Mouse (Mus musculus) midbrain, embryonic 10.5 days (tissue): ENCODE data around the gene Thsd4. TPM values are rescaled to one million over a fixed set of nuclear protein-coding genes. Genes with fewer than 3 reads are reported as not detected.

Experiments
- DNase-seq: peaks from one replicate; pipeline ENCODE4 v3.0.0-alpha.2; 2017; ENCODE audit warnings: low spot score
- H3K27ac ChIP-seq: fragments of 300-500 bp; sonication (generic); replicated peaks from 2 replicates; pipeline ENCODE4 v1.5.1; 2016; ENCODE audit warnings: mild to moderate bottlenecking
- H3K27me3 ChIP-seq: fragments of 300-500 bp; sonication (generic); 2 replicates; pipeline ENCODE4 v1.6.1; 2016; ENCODE audit warnings: low read depth, mild to moderate bottlenecking; ENCODE audit not compliant: poor library complexity, severe bottlenecking
- H3K36me3 ChIP-seq: fragments of 300-500 bp; sonication (generic); 2 replicates; pipeline ENCODE4 v1.6.1; 2016; ENCODE audit warnings: mild to moderate bottlenecking, moderate library complexity
- H3K4me1 ChIP-seq: fragments of 300-500 bp; sonication (generic); 2 replicates; pipeline ENCODE4 v1.6.1; 2016
- H3K4me3 ChIP-seq: fragments of 300-500 bp; sonication (generic); 2 replicates; pipeline ENCODE4 v1.5.1; 2016; ENCODE audit warnings: mild to moderate bottlenecking, moderate library complexity
- H3K9me3 ChIP-seq: fragments of 300-500 bp; sonication (generic); replicated peaks from 2 replicates; pipeline ENCODE4 v1.6.1; 2016; ENCODE audit warnings: mild to moderate bottlenecking
- WGBS: fragments of 180-500 bp; shearing (Covaris S2); methylation state at CpG from one replicate; pipeline ENCODE4 v1.1.7; 2016; 5-methylcytosine and 5-hydroxymethylcytosine counted together
- polyA plus RNA-seq: library from polyadenylated mRNA; unstranded; fragments of >200 nt; fragmentation: Nextera tagmentation; extraction: Ambion mirVana; gene quantifications from 2 replicates; pipeline ENCODE4 v1.2.1, GENCODE M21; 2016

The Thsd4 gene
- polyA plus RNA-seq, 1 experiment from 2014 or later: 4.1 TPM

DNA sequence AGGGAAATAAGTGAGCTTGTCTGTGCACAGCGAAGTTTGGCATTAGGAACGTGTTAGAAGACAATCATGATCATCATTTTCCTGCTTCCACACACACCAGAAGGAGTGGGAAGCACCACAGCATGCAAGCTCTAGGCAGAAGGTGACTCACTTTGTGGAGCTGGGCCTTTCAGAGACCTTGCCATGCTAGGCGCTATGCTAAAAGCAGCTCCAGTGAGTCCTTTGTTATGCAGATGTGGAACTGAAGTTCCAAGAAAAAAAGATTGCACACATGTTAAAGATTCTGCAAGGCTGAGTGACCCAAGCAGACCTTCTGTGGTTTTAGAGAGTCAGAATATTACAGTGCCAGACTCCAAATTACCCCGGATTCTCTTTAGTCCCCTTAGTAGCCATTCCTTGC lies 91.8 kb downstream of the Thsd4 start:
- Histone ChIP-seq H3K4me1 (peaks cover 20% of the 10 kb centered on the region), H3K9me3 (no peaks in the 10 kb centered on the region), H3K36me3 (0 out of 2 replicates have a peak, but pooled peaks cover 4% of the 10 kb centered on the region), H3K27ac (peak overlapping the region; percentile 77), H3K4me3 (no peak overlapping the region), H3K27me3 (no peaks in the 10 kb centered on the region)
- WGBS: 68% methylated on average over 4 of the region's 4 CpGs
- DNase-seq: no peak

DNA sequence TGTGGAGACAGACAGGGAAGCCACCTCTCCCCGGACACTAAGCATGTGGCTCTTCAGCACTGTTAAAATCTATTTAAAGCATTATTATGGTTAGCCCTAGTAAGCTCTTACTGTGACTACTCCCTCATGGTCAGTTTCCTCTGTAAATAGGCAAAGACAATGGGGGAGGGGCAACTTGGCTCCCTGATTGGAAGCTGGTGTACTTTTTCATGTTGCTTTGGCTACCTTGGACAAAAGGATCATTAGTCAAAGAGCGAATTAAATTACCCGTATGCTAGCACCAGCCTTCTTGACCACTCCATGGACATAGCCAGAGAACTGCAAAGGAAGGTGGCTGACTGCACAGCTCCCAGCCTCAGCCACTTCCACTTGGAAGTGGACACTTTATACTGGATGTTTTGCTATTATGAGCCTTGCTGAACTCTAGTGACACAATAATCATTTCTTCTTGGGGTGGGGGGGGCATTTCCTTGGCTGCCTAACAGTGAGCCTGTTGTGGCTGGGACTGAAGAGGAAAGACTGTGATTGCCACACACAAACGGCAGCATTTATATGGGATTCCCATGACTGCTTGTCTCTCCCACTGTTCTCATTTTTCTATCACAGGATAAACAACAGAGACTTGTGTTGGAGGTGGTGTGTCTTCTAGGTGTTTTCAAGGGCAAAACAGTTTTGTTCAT lies 107.6 kb downstream of the Thsd4 start:
- 0 out of 2 replicates have a peak overlapping the region, but pooled peaks have one; percentile 33 for H3K27ac ChIP-seq

DNA sequence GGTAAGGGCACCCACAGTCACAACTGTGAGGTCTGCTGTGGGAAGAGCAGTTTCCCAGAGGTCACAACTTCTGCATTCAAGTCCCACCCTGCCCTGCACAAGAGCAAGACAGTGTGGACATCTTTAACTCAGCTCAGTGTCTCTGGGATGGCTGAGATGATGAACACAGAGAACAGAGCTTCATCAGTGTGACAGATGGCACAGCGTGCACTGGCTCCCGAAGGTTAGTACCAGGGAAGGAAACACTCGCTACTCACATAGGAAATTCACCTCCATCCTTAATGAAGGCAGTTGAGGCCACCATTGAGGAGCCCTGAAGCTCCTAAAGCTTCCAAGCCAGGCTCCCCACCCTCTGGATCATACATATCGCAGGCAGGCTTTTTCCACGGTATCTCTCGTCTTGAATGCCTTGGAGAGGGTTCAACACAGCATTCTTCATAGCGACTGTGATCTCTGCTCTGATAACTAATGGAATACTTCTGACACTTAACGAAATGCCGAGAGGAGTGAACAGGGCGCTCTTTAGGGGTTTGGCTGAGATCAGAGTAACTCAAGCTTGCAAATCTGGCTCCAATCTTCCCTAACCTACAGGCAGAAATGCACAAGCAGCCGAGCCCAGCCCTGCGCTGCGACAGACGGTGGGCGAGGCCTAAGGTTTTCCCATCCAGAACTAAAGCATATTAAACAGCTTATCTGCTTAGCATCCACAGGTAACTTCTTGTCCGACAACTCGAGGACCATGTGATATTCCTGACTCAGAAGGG lies 110.8 kb downstream of the Thsd4 start:
- no peak for DNase-seq
- Histone ChIP-seq H3K4me3 (no peak overlapping the region), H3K27ac (no peak overlapping the region), H3K9me3 (no peaks in the 10 kb centered on the region), H3K27me3 (no peaks in the 10 kb centered on the region), H3K4me1 (peaks cover 40% of the 10 kb centered on the region), H3K36me3 (no peaks in the 10 kb centered on the region)
- WGBS: 84% methylated on average over 17 of the region's 17 CpGs

More for the DNA sequence above, 107.6 kb downstream of the Thsd4 start:
- DNase-seq: no peak
- H3K9me3 ChIP-seq: no peaks in the 10 kb centered on the region
- no peaks in the 10 kb centered on the region for H3K27me3 ChIP-seq
- WGBS: 37% methylated on average over 4 of the region's 4 CpGs
- no peak overlapping the region for H3K4me3 ChIP-seq
- no peaks in the 10 kb centered on the region for H3K36me3 ChIP-seq
- peaks cover 22% of the 10 kb centered on the region for H3K4me1 ChIP-seq

DNA sequence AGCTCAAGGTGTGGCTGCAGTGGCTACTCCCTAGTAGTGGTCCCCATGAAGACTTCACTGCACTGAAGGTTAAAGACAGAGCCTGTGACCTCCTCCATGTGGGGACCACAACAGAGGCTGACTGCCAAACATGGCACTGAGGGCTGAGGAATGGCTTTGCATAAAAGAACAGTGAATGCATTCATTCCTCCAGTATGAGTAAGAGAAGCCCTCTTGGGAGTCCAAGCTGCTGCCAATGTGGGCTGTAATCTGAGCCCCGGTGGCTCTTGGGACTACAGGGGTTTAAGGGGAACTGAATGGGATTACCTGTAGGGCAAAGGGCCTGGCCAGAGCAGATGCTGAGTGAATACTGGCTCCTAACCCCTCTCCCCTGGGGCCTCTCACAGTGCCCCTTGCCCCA lies 114.5 kb downstream of the Thsd4 start:
- Histone ChIP-seq H3K27me3 (no peaks in the 10 kb centered on the region), H3K27ac (peak overlapping the region; percentile 34; the same call in 1 of the 2 replicates), H3K9me3 (no peaks in the 10 kb centered on the region), H3K4me1 (peaks cover 34% of the 10 kb centered on the region), H3K36me3 (no peaks in the 10 kb centered on the region), H3K4me3 (no peak overlapping the region)
- DNase-seq: no peak
- 10% methylated on average over 1 of the region's 1 CpGs for WGBS

DNA sequence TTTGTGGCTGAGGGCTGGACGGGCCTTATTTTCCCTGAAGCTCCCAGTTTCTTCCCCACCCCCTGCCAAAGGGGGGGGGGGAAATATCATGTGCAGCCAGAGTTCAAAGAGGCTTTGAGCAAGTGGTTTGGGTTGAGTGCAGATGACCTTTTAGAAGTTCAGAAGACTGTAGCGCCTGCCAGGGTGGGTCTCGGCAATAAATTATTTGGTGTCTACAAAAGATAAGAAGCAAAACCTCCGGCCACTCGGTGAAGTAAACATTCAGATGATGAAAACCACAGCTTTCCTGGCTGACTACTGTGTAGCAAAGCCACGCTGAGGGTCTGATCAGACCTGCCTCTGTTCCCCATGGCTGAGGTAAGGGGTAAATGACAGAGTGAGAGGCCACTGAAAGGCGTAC lies 116.1 kb downstream of the Thsd4 start:
- H3K27me3 ChIP-seq: no peaks in the 10 kb centered on the region
- no peak overlapping the region for H3K4me3 ChIP-seq
- no peaks in the 10 kb centered on the region for H3K36me3 ChIP-seq
- no peak for DNase-seq
- no peak overlapping the region for H3K27ac ChIP-seq
- WGBS: 79% methylated on average over 7 of the region's 7 CpGs
- H3K4me1 ChIP-seq: peaks cover 28% of the 10 kb centered on the region
- H3K9me3 ChIP-seq: no peaks in the 10 kb centered on the region

DNA sequence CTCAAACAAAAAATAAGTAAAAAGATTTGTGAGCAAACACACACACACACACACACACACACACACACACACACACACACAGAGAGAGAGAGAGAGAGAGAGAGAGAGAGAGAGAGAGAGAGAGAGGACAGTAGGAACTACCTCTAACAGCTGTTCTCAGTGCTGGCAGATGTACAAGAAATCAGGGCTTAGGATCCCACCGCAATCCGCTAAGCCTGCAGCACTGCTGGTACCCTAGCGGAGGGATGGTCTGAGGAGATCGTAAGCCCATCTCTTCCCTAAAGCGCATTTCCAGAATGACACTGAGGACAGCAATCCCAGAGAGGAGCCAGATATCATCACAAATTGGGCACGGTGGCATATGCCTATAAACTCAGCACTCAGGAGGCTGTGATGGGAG lies 119.2 kb downstream of the Thsd4 start:
- no peak overlapping the region for H3K4me3 ChIP-seq
- WGBS: 94% methylated on average over 6 of the region's 6 CpGs
- no peaks in the 10 kb centered on the region for H3K9me3 ChIP-seq
- H3K36me3 ChIP-seq: no peaks in the 10 kb centered on the region
- no peak for DNase-seq
- H3K27me3 ChIP-seq: no peaks in the 10 kb centered on the region
- no peak overlapping the region for H3K27ac ChIP-seq
- H3K4me1 ChIP-seq: peaks cover 22% of the 10 kb centered on the region

DNA sequence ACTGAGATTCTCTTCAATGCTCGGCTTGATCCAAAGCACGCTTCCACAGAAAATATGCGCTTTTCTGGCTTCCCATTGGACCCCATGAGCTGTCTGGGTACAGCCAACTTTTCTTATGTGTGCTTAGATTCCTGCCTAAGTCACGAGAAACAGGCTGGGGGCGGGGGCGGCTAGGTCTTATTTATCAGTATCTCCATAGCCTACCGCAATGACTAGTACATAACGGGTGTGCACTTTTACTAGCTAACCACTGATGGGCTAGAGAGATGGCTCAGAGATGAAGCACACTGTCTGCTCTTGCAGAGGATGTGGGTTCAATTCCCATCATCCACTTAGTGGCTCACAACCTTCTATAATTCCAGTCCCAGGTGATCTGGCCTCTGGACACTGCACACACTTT lies 121.8 kb downstream of the Thsd4 start:
- H3K4me1 ChIP-seq: peaks cover 4% of the 10 kb centered on the region; the same call in 1 of the 2 replicates
- WGBS: 96% methylated on average over 8 of the region's 8 CpGs
- no peak for DNase-seq
- H3K9me3 ChIP-seq: no peaks in the 10 kb centered on the region
- no peaks in the 10 kb centered on the region for H3K36me3 ChIP-seq
- no peak overlapping the region for H3K27ac ChIP-seq
- H3K27me3 ChIP-seq: no peaks in the 10 kb centered on the region
- no peak overlapping the region for H3K4me3 ChIP-seq

DNA sequence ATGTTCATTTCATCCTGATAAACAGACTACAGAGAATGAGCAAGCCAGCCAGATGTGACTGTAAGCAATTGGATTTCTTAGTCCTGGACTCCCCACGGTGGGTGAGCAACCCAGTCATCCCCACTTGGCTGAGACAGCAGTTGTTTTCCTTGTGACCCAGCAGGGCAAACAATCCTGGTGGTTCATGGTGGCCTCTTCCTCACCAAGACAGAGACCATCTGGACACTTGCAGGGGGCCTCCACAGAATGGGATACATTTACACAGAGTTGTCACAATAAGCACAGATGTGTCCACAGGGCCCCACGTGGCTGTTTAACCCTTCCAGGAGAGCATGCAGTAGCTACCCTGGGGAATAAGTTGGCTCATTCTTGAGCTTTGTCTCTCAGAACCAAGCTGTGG lies 123.8 kb downstream of the Thsd4 start:
- WGBS: 53% methylated on average over 2 of the region's 2 CpGs
- DNase-seq: peak; percentile 22
- no peaks in the 10 kb centered on the region for H3K9me3 ChIP-seq
- no peaks in the 10 kb centered on the region for H3K36me3 ChIP-seq
- H3K27ac ChIP-seq: no peak overlapping the region
- H3K27me3 ChIP-seq: no peaks in the 10 kb centered on the region
- H3K4me3 ChIP-seq: no peak overlapping the region
- H3K4me1 ChIP-seq: peaks cover 4% of the 10 kb centered on the region; the same call in 1 of the 2 replicates

DNA sequence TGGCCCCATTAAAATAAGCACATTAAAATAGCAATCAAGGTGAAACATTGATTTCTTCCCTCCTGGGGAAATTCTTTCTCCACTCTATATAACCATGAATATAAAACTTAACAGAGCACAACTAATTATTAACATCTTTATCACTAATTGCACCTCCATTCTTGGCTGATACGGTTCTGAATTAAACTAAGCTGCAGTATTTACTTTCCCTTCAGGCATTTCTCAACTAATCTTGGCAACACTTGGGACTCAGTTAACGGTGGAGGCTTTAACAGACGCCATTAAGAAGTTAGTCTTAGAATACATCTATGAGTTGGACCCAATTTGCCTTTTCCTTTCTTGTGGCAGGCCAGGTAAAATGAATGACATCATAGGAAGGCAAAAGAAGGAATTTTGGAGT lies 125.8 kb downstream of the Thsd4 start:
- no peak for DNase-seq
- Histone ChIP-seq H3K36me3 (no peaks in the 10 kb centered on the region), H3K4me3 (no peak overlapping the region), H3K27ac (no peak overlapping the region), H3K9me3 (no peaks in the 10 kb centered on the region), H3K4me1 (peaks cover 9% of the 10 kb centered on the region; the same call in 1 of the 2 replicates), H3K27me3 (no peaks in the 10 kb centered on the region)
- 90% methylated on average over 3 of the region's 3 CpGs for WGBS

DNA sequence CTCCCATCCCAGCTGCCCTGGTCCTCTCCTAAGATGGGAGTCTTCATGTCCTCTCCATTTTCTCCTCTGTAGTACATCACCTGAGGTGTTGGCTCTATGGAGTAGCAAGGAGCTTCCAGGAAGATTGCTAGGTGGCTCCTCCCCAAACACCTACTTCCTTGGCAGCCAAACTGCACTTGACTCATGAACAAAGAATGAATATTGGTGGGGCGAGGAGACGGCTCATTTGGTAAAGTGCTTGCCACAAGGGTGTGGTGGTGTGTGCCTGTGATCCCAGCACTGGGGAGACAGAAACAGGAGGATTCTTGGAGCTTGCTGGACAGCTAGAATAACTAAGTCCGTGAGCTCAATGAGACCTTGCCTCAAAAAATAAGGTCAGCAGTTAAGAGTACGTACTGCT lies 128.9 kb downstream of the Thsd4 start:
- Histone ChIP-seq H3K27me3 (no peaks in the 10 kb centered on the region), H3K27ac (no peak overlapping the region), H3K4me3 (no peak overlapping the region), H3K9me3 (no peaks in the 10 kb centered on the region), H3K36me3 (no peaks in the 10 kb centered on the region), H3K4me1 (peaks cover 5% of the 10 kb centered on the region; the same call in 1 of the 2 replicates)
- DNase-seq: no peak
- 90% methylated on average over 4 of the region's 4 CpGs for WGBS

DNA sequence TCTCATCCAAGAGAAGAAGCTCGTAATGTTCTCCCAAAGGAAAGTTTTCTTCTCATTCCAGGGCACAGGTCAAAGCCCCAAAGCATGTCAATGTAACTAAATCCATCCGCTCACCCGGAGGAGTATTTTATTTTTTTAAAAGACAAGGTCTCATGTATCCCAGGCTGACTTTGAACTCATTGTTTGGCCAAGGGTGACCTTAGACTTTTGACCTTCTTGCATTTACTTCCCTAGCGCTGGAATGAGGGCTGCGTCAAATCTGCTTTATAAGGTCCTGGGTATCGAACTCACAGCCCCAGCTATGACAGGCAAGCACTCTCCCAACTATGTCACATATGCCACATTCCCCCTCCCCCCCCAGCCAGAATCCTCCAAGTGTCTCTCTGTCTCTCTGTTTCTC lies 137.1 kb downstream of the Thsd4 start:
- no peak for DNase-seq
- Histone ChIP-seq H3K4me1 (peaks cover 14% of the 10 kb centered on the region), H3K9me3 (no peaks in the 10 kb centered on the region)

DNA sequence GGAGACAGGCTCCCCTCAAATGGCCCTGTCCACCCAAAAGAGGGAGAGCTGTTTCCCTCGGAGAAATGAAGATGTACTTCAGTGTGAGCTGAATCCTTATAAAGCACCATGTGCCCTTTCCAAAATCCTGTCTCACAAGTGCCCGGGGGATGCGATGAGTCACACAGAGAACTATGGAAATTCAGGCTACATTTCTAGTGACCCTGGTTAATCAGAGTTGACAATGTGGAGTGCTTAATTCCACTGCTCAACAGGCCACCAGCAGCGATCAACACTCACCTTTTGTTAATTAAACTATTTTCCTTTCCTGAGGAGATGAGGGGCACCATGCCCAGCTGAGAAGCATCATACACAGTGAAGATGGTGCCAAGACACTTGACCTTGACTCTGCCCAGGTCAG lies 138.9 kb downstream of the Thsd4 start:
- no peaks in the 10 kb centered on the region for H3K36me3 ChIP-seq
- 0 out of 2 replicates have a peak, but pooled peaks cover 4% of the 10 kb centered on the region for H3K27me3 ChIP-seq
- WGBS: 65% methylated on average over 4 of the region's 4 CpGs
- no peak for DNase-seq
- 0 out of 2 replicates have a peak overlapping the region, but pooled peaks have one; percentile 23 for H3K27ac ChIP-seq
- no peak overlapping the region for H3K4me3 ChIP-seq
- peaks cover 14% of the 10 kb centered on the region for H3K4me1 ChIP-seq
- no peaks in the 10 kb centered on the region for H3K9me3 ChIP-seq

More for the DNA sequence above, 137.1 kb downstream of the Thsd4 start:
- H3K27me3 ChIP-seq: 0 out of 2 replicates have a peak, but pooled peaks cover 4% of the 10 kb centered on the region
- WGBS: 54% methylated on average over 6 of the region's 6 CpGs
- H3K36me3 ChIP-seq: no peaks in the 10 kb centered on the region
- H3K4me3 ChIP-seq: no peak overlapping the region
- no peak overlapping the region for H3K27ac ChIP-seq

DNA sequence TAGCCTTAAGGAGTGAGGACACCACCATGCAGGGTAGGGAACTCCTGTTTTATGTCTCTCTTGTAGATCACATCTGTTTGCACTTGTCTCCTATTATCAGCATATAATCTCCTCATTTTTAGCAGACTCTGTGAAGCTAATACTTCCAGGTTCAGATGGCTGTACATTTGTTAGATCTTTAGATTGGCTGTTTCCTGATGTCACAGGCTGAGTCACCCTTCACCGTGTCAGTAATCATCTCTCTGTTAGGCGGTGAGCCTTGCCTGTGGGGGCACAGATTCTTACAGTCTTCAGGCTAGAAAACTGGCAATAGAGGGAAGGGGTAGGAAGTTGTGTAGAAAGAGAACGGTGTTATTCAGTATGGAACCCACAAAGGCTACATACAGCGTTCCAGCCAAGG lies 139.3 kb downstream of the Thsd4 start:
- Histone ChIP-seq H3K4me3 (no peak overlapping the region), H3K9me3 (no peaks in the 10 kb centered on the region), H3K27ac (0 out of 2 replicates have a peak overlapping the region, but pooled peaks have one; percentile 23), H3K4me1 (peaks cover 14% of the 10 kb centered on the region), H3K36me3 (no peaks in the 10 kb centered on the region), H3K27me3 (0 out of 2 replicates have a peak, but pooled peaks cover 4% of the 10 kb centered on the region)
- no peak for DNase-seq
- WGBS: 83% methylated on average over 4 of the region's 4 CpGs
